Mouse (Mus musculus): ENCODE measurements at regions not wholly inside any gene's neighbourhood (a gene's known extent, or its start where the extent isn't known, plus 50 kb on each side); places are given as distances from the start of the nearest gene placed in this dataset.

GRCm38 (mm10) chr1:73389174-73389573 lies 373.5 kb upstream of the Tnp1 start:
- H3K4me2 ChIP-seq (ENCODE audit: low read length): no peak overlapping the region
- no peak overlapping the region for H3K9ac ChIP-seq (replicated peaks; ENCODE audit: low read depth, low read length)
- H3K27me3 ChIP-seq (replicated peaks; ENCODE audit: control insufficient read depth, insufficient read depth, low read length): no peaks in the 10 kb centered on the region
- no peaks in the 10 kb centered on the region for H3K9me3 ChIP-seq (ENCODE audit: control insufficient read depth, low read length)
- no peak overlapping the region for H3K4me3 ChIP-seq (replicated peaks; ENCODE audit: low read length)
- H3K27ac ChIP-seq (ENCODE audit: low read length): no peak overlapping the region
- H3K36me3 ChIP-seq (ENCODE audit: control insufficient read depth, insufficient read depth): no peaks in the 10 kb centered on the region
- WGBS: 90% methylated on average over 3 of the region's 3 CpGs
- ATAC-seq: no peak
- H3K4me1 ChIP-seq (replicated peaks; ENCODE audit: control insufficient read depth, insufficient read depth, low read length): no peaks in the 10 kb centered on the region

- ATAC-seq: no peak
- no peaks in the 10 kb centered on the region for H3K4me1 ChIP-seq (replicated peaks; ENCODE audit: control insufficient read depth, insufficient read depth, low read length)
- no peak overlapping the region for H3K4me2 ChIP-seq (ENCODE audit: low read length)
- H3K36me3 ChIP-seq (ENCODE audit: control insufficient read depth, insufficient read depth): no peaks in the 10 kb centered on the region
- H3K27me3 ChIP-seq (replicated peaks; ENCODE audit: control insufficient read depth, insufficient read depth, low read length): no peaks in the 10 kb centered on the region
- H3K9ac ChIP-seq (replicated peaks; ENCODE audit: low read depth, low read length): no peak overlapping the region
- H3K27ac ChIP-seq (ENCODE audit: low read length): no peak overlapping the region
- no peaks in the 10 kb centered on the region for H3K9me3 ChIP-seq (ENCODE audit: control insufficient read depth, low read length)
- no peak overlapping the region for H3K4me3 ChIP-seq (replicated peaks; ENCODE audit: low read length)
- WGBS: 88% methylated on average over 9 of the region's 9 CpGs
Measured at GRCm38 (mm10) chr1:73381578-73381977, 365.9 kb upstream of the Tnp1 start.

GRCm38 (mm10) chr1:73374531-73375375 lies 359.0 kb upstream of the Tnp1 start:
- H3K4me1 ChIP-seq (replicated peaks; ENCODE audit: control insufficient read depth, insufficient read depth, low read length): no peaks in the 10 kb centered on the region
- WGBS: 95% methylated on average over 7 of the region's 7 CpGs

GRCm38 (mm10) chr1:73368222-73368621 lies 352.5 kb upstream of the Tnp1 start:
- ATAC-seq: no peak
- H3K36me3 ChIP-seq (ENCODE audit: control insufficient read depth, insufficient read depth): no peaks in the 10 kb centered on the region
- H3K27me3 ChIP-seq (replicated peaks; ENCODE audit: control insufficient read depth, insufficient read depth, low read length): no peaks in the 10 kb centered on the region
- H3K4me1 ChIP-seq (replicated peaks; ENCODE audit: control insufficient read depth, insufficient read depth, low read length): peaks cover 14% of the 10 kb centered on the region
- H3K9ac ChIP-seq (replicated peaks; ENCODE audit: low read depth, low read length): no peak overlapping the region
- no peak overlapping the region for H3K27ac ChIP-seq (ENCODE audit: low read length)
- H3K9me3 ChIP-seq (ENCODE audit: control insufficient read depth, low read length): no peaks in the 10 kb centered on the region
- 78% methylated on average over 5 of the region's 5 CpGs for WGBS
- no peak overlapping the region for H3K4me3 ChIP-seq (replicated peaks; ENCODE audit: low read length)
- H3K4me2 ChIP-seq (ENCODE audit: low read length): no peak overlapping the region

More at GRCm38 (mm10) chr1:73374531-73375375, 359.0 kb upstream of the Tnp1 start:
- H3K4me3 ChIP-seq (replicated peaks; ENCODE audit: low read length): no peak overlapping the region
- no peaks in the 10 kb centered on the region for H3K36me3 ChIP-seq (ENCODE audit: control insufficient read depth, insufficient read depth)
- H3K9ac ChIP-seq (replicated peaks; ENCODE audit: low read depth, low read length): no peak overlapping the region
- no peak overlapping the region for H3K4me2 ChIP-seq (ENCODE audit: low read length)
- no peak for ATAC-seq
- H3K27me3 ChIP-seq (replicated peaks; ENCODE audit: control insufficient read depth, insufficient read depth, low read length): no peaks in the 10 kb centered on the region
- H3K9me3 ChIP-seq (ENCODE audit: control insufficient read depth, low read length): no peaks in the 10 kb centered on the region
- H3K27ac ChIP-seq (ENCODE audit: low read length): no peak overlapping the region

- no peak overlapping the region for H3K9ac ChIP-seq (replicated peaks; ENCODE audit: low read depth, low read length)
- no peak for ATAC-seq
- H3K27me3 ChIP-seq (replicated peaks; ENCODE audit: control insufficient read depth, insufficient read depth, low read length): no peaks in the 10 kb centered on the region
- H3K9me3 ChIP-seq (ENCODE audit: control insufficient read depth, low read length): no peaks in the 10 kb centered on the region
- H3K4me2 ChIP-seq (ENCODE audit: low read length): no peak overlapping the region
- H3K36me3 ChIP-seq (ENCODE audit: control insufficient read depth, insufficient read depth): no peaks in the 10 kb centered on the region
- no peak overlapping the region for H3K27ac ChIP-seq (ENCODE audit: low read length)
- H3K4me1 ChIP-seq (replicated peaks; ENCODE audit: control insufficient read depth, insufficient read depth, low read length): peaks cover 23% of the 10 kb centered on the region
- WGBS: 74% methylated on average over 4 of the region's 4 CpGs
- H3K4me3 ChIP-seq (replicated peaks; ENCODE audit: low read length): no peak overlapping the region
Measured at GRCm38 (mm10) chr1:73365842-73366241, 350.1 kb upstream of the Tnp1 start.

- Histone ChIP-seq H3K9ac (replicated peaks; ENCODE audit: low read depth, low read length) (no peak overlapping the region), H3K4me1 (replicated peaks; ENCODE audit: control insufficient read depth, insufficient read depth, low read length) (peaks cover 23% of the 10 kb centered on the region), H3K27me3 (replicated peaks; ENCODE audit: control insufficient read depth, insufficient read depth, low read length) (no peaks in the 10 kb centered on the region), H3K9me3 (ENCODE audit: control insufficient read depth, low read length) (no peaks in the 10 kb centered on the region), H3K36me3 (ENCODE audit: control insufficient read depth, insufficient read depth) (no peaks in the 10 kb centered on the region), H3K4me2 (ENCODE audit: low read length) (no peak overlapping the region), H3K27ac (ENCODE audit: low read length) (no peak overlapping the region), H3K4me3 (replicated peaks; ENCODE audit: low read length) (no peak overlapping the region)
- no peak for ATAC-seq
- WGBS: 42% methylated on average over 7 of the region's 7 CpGs
Measured at GRCm38 (mm10) chr1:73364300-73364683, 348.6 kb upstream of the Tnp1 start.

GRCm38 (mm10) chr1:73363549-73364299 lies 348.0 kb upstream of the Tnp1 start:
- ATAC-seq: peak; percentile 66
- peak overlapping the region; percentile 5; the same call in 1 of the 2 replicates for H3K9ac ChIP-seq (replicated peaks; ENCODE audit: low read depth, low read length)
- H3K4me3 ChIP-seq (replicated peaks; ENCODE audit: low read length): no peak overlapping the region
- no peaks in the 10 kb centered on the region for H3K36me3 ChIP-seq (ENCODE audit: control insufficient read depth, insufficient read depth)
- no peaks in the 10 kb centered on the region for H3K9me3 ChIP-seq (ENCODE audit: control insufficient read depth, low read length)
- H3K4me1 ChIP-seq (replicated peaks; ENCODE audit: control insufficient read depth, insufficient read depth, low read length): peaks cover 23% of the 10 kb centered on the region
- no peaks in the 10 kb centered on the region for H3K27me3 ChIP-seq (replicated peaks; ENCODE audit: control insufficient read depth, insufficient read depth, low read length)
- WGBS: 5% methylated on average over 7 of the region's 7 CpGs
- H3K4me2 ChIP-seq (ENCODE audit: low read length): peak overlapping the region; percentile 31
- H3K27ac ChIP-seq (ENCODE audit: low read length): 0 out of 2 replicates have a peak overlapping the region, but pooled peaks have one; percentile 14

GRCm38 (mm10) chr1:73362122-73362521 lies 346.4 kb upstream of the Tnp1 start:
- no peak overlapping the region for H3K4me2 ChIP-seq (ENCODE audit: low read length)
- no peaks in the 10 kb centered on the region for H3K36me3 ChIP-seq (ENCODE audit: control insufficient read depth, insufficient read depth)
- H3K9me3 ChIP-seq (ENCODE audit: control insufficient read depth, low read length): no peaks in the 10 kb centered on the region
- 63% methylated on average over 1 of the region's 1 CpGs for WGBS
- no peak overlapping the region for H3K27ac ChIP-seq (ENCODE audit: low read length)
- peaks cover 23% of the 10 kb centered on the region for H3K4me1 ChIP-seq (replicated peaks; ENCODE audit: control insufficient read depth, insufficient read depth, low read length)
- H3K27me3 ChIP-seq (replicated peaks; ENCODE audit: control insufficient read depth, insufficient read depth, low read length): no peaks in the 10 kb centered on the region
- no peak overlapping the region for H3K4me3 ChIP-seq (replicated peaks; ENCODE audit: low read length)
- no peak overlapping the region for H3K9ac ChIP-seq (replicated peaks; ENCODE audit: low read depth, low read length)
- ATAC-seq: no peak

- Histone ChIP-seq H3K4me2 (ENCODE audit: low read length) (no peak overlapping the region), H3K4me1 (replicated peaks; ENCODE audit: control insufficient read depth, insufficient read depth, low read length) (peaks cover 23% of the 10 kb centered on the region), H3K27me3 (replicated peaks; ENCODE audit: control insufficient read depth, insufficient read depth, low read length) (no peaks in the 10 kb centered on the region), H3K9me3 (ENCODE audit: control insufficient read depth, low read length) (no peaks in the 10 kb centered on the region), H3K4me3 (replicated peaks; ENCODE audit: low read length) (no peak overlapping the region), H3K9ac (replicated peaks; ENCODE audit: low read depth, low read length) (no peak overlapping the region), H3K36me3 (ENCODE audit: control insufficient read depth, insufficient read depth) (no peaks in the 10 kb centered on the region), H3K27ac (ENCODE audit: low read length) (no peak overlapping the region)
- WGBS: 95% methylated on average over 7 of the region's 7 CpGs
- ATAC-seq: no peak
Measured at GRCm38 (mm10) chr1:73361300-73361699, 345.6 kb upstream of the Tnp1 start.
